Mouse (Mus musculus): ENCODE data around the gene Osgep. TPM values are rescaled to one million over a fixed set of nuclear protein-coding genes. Genes with fewer than 3 reads are reported as not detected.
"Not testable (repeated sequence)": the region's sequence is repeated elsewhere in the genome, so short reads cannot be mapped to it uniquely, and the experiment has no call there.

Gene Osgep
- polyA plus RNA-seq, 1 experiment: 67.6 TPM

DNA sequence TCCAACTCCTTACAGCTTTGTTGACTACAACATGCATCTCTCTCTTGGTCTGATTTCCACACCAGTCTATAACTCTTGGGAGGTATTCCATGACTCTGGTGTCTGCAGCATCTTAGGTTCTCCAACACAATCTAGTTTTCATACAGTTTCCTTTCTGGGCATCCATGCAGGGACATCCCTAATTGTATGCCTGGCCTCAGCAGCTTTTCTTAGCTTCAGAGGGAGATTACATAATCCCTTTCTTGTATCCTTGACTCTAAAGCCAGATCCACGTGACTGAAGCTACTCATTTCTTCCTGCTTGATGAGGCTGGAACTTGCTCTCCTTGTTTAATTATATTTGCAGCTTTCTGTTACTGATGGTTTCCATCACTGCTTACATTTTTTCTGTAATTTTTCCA is 12.0 kb upstream of the Osgep start:
- no peak overlapping the region for H3K4me3 ChIP-seq (replicated peaks; ENCODE audit: control insufficient read depth, low read depth, low read length)
- 35% methylated on average over 1 of the region's 1 CpGs for WGBS
- peaks cover 1% of the 10 kb centered on the region for H3K4me1 ChIP-seq (ENCODE audit: control insufficient read depth, insufficient read depth, low read length)
- no peak for TF ChIP-seq POLR2A (IDR thresholded peaks at IDR 0.05; ENCODE audit: borderline replicate concordance, control insufficient read depth, low read depth, low read length)
- TF ChIP-seq CTCF (IDR thresholded peaks at IDR 0.05; ENCODE audit: control insufficient read depth, insufficient read depth, low read length): no peak
- no peak overlapping the region for H3K27ac ChIP-seq (ENCODE audit: control insufficient read depth, insufficient read depth, low read depth, low read length, poor library complexity)

DNA sequence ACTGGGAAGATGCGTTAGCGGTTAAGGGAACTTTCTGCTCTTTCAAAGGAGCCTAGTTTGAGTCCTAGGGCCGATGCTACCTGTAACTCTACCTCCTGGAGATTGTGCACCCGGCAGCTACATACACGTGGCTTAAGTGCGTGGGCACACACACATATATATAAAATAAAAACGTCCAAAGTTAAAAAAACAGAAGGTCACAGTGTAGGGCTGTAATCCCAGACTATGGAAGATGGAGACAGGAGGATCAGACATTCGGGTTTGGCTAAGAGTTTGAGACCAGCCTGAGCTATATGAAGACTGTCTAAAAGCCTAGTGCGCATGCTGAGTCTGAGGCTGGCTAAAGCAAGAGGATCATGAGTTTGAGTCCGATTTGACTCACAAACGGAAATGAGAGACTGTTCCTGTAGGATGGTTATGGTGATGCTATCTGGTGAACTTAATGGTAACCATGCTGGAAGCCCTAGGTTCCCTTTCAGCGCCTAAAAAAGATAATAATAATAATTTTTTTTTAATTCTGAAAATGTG is 6.9 kb upstream of the Osgep start:
- WGBS: 14% methylated on average over 12 of the region's 12 CpGs
- TF ChIP-seq CTCF (IDR thresholded peaks at IDR 0.05; ENCODE audit: control insufficient read depth, insufficient read depth, low read length): no peak
- no peak for TF ChIP-seq POLR2A (IDR thresholded peaks at IDR 0.05; ENCODE audit: borderline replicate concordance, control insufficient read depth, low read depth, low read length)
- Histone ChIP-seq H3K4me1 (ENCODE audit: control insufficient read depth, insufficient read depth, low read length) (peaks cover 1% of the 10 kb centered on the region), H3K27ac (ENCODE audit: control insufficient read depth, insufficient read depth, low read depth, low read length, poor library complexity) (peak overlapping the region; percentile 74), H3K4me3 (replicated peaks; ENCODE audit: control insufficient read depth, low read depth, low read length) (peak overlapping the region; percentile 76)

- Histone ChIP-seq H3K4me1 (ENCODE audit: control insufficient read depth, insufficient read depth, low read length) (peaks cover 1% of the 10 kb centered on the region), H3K27ac (ENCODE audit: control insufficient read depth, insufficient read depth, low read depth, low read length, poor library complexity) (peak within 1 kb of the TSS; percentile 95), H3K4me3 (replicated peaks; ENCODE audit: control insufficient read depth, low read depth, low read length) (peak within 1 kb of the TSS; percentile 76)
- TF ChIP-seq CTCF (IDR thresholded peaks at IDR 0.05; ENCODE audit: control insufficient read depth, insufficient read depth, low read length): no peak
- peak; percentile 78; the same call in 1 of the 2 replicates for TF ChIP-seq POLR2A (IDR thresholded peaks at IDR 0.05; ENCODE audit: borderline replicate concordance, control insufficient read depth, low read depth, low read length)
- under 1% methylated on average over 67 of the region's 68 CpGs for WGBS
Observed at GRCm38 (mm10) chr14:50930754-50931492, 6.2 kb upstream of the Osgep start, which contains the start of the genes Pip4p1 and Pnp. Gene Pip4p1 (minus strand): TSS chr14:50930856. Gene Pnp (plus strand): TSS chr14:50931082.

- Histone ChIP-seq H3K4me1 (ENCODE audit: control insufficient read depth, insufficient read depth, low read length) (peaks cover 1% of the 10 kb centered on the region), H3K4me3 (replicated peaks; ENCODE audit: control insufficient read depth, low read depth, low read length) (peak overlapping the region; percentile 76), H3K27ac (ENCODE audit: control insufficient read depth, insufficient read depth, low read depth, low read length, poor library complexity) (peak overlapping the region; percentile 95)
- WGBS: under 1% methylated on average over 38 of the region's 38 CpGs
- TF ChIP-seq CTCF (IDR thresholded peaks at IDR 0.05; ENCODE audit: control insufficient read depth, insufficient read depth, low read length) (no peak), POLR2A (IDR thresholded peaks at IDR 0.05; ENCODE audit: borderline replicate concordance, control insufficient read depth, low read depth, low read length) (peak; percentile 14; the same call in 1 of the 2 replicates)
Observed at GRCm38 (mm10) chr14:50930377-50930753, 5.7 kb upstream of the Osgep start.

GRCm38 (mm10) chr14:50929951-50930350 is 5.3 kb upstream of the Osgep start:
- 6% methylated on average over 10 of the region's 10 CpGs for WGBS
- Histone ChIP-seq H3K27ac (ENCODE audit: control insufficient read depth, insufficient read depth, low read depth, low read length, poor library complexity) (peak overlapping the region; percentile 95), H3K4me3 (replicated peaks; ENCODE audit: control insufficient read depth, low read depth, low read length) (peak overlapping the region; percentile 76), H3K4me1 (ENCODE audit: control insufficient read depth, insufficient read depth, low read length) (peaks cover 1% of the 10 kb centered on the region)
- TF ChIP-seq POLR2A (IDR thresholded peaks at IDR 0.05; ENCODE audit: borderline replicate concordance, control insufficient read depth, low read depth, low read length) (no peak), CTCF (IDR thresholded peaks at IDR 0.05; ENCODE audit: control insufficient read depth, insufficient read depth, low read length) (no peak)

GRCm38 (mm10) chr14:50927366-50927765 is 2.7 kb upstream of the Osgep start:
- peaks cover 1% of the 10 kb centered on the region for H3K4me1 ChIP-seq (ENCODE audit: control insufficient read depth, insufficient read depth, low read length)
- no peak overlapping the region for H3K4me3 ChIP-seq (replicated peaks; ENCODE audit: control insufficient read depth, low read depth, low read length)
- TF ChIP-seq POLR2A (IDR thresholded peaks at IDR 0.05; ENCODE audit: borderline replicate concordance, control insufficient read depth, low read depth, low read length) (no peak), CTCF (IDR thresholded peaks at IDR 0.05; ENCODE audit: control insufficient read depth, insufficient read depth, low read length) (no peak)
- H3K27ac ChIP-seq (ENCODE audit: control insufficient read depth, insufficient read depth, low read depth, low read length, poor library complexity): no peak overlapping the region
- WGBS: 86% methylated on average over 3 of the region's 3 CpGs

- Histone ChIP-seq H3K4me1 (ENCODE audit: control insufficient read depth, insufficient read depth, low read length) (no peaks in the 10 kb centered on the region; the same call in none of the 2 replicates), H3K27ac (ENCODE audit: control insufficient read depth, insufficient read depth, low read depth, low read length, poor library complexity) (peak overlapping the region; percentile 97), H3K4me3 (replicated peaks; ENCODE audit: control insufficient read depth, low read depth, low read length) (peak overlapping the region; percentile 96)
- no peak for TF ChIP-seq POLR2A (IDR thresholded peaks at IDR 0.05; ENCODE audit: borderline replicate concordance, control insufficient read depth, low read depth, low read length)
- TF ChIP-seq CTCF (IDR thresholded peaks at IDR 0.05; ENCODE audit: control insufficient read depth, insufficient read depth, low read length): no peak
- 1% methylated on average over 38 of the region's 38 CpGs for WGBS
Observed at GRCm38 (mm10) chr14:50925111-50925920, 623 bp upstream of the Osgep start.

DNA sequence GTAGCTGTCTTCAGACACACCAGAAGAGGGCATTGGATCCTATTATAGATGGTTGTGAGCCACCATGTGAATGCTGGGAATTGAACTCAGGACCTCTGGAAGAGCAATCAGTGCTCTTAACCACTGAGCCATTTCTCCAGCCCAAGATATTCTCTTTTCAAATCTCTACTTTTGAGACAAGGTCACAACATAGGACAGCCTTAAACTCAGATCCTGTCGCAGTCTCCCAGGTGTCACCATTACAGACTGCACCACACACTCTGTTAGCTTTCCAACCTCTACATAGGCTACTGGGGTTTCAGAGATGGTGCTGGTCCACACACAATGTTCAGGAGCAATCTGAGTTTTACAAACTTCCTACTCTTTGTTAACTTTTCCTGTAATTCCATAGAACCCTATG is 1.3 kb downstream of the Osgep start:
- not testable (repeated sequence) for H3K27ac ChIP-seq (ENCODE audit: control insufficient read depth, insufficient read depth, low read depth, low read length, poor library complexity); H3K4me3 ChIP-seq (replicated peaks; ENCODE audit: control insufficient read depth, low read depth, low read length); H3K4me1 ChIP-seq (ENCODE audit: control insufficient read depth, insufficient read depth, low read length)
- 60% methylated on average over 1 of the region's 1 CpGs for WGBS
